Mouse (Mus musculus) embryonic fibroblast, embryonic 13.5 days (primary cell): Measurements from ENCODE around the gene Cry2. TPM values are rescaled to one million over a fixed set of nuclear protein-coding genes. Genes with fewer than 3 reads are reported as not detected.

ENCODE experiments used
- H3K27ac ChIP-seq: 2 replicates; pipeline ENCODE4 v1.5.1; 2012; ENCODE audit warnings: low read length, control low read depth, inconsistent platforms; ENCODE audit not compliant: insufficient read depth
- H3K4me1 ChIP-seq: 2 replicates; pipeline ENCODE4 v1.6.1; 2011; ENCODE audit warnings: low read length; ENCODE audit not compliant: control insufficient read depth, insufficient read depth
- H3K4me3 ChIP-seq: 2 replicates; pipeline ENCODE4 v1.5.1; 2011; ENCODE audit warnings: mild to moderate bottlenecking, control low read depth, low read length; ENCODE audit not compliant: insufficient read depth
- CTCF ChIP-seq: IDR thresholded peaks from 2 replicates; pipeline ENCODE4 v1.5.1; 2011; ENCODE audit warnings: mild to moderate bottlenecking, control low read depth, low read length, moderate library complexity, borderline replicate concordance; ENCODE audit not compliant: insufficient read depth
- POLR2A ChIP-seq: IDR thresholded peaks from 2 replicates; pipeline ENCODE4 v1.6.1; 2011; ENCODE audit warnings: low read depth, mild to moderate bottlenecking, control low read depth, low read length, moderate library complexity
- polyA plus RNA-seq: library from polyadenylated mRNA; stranded (reverse); fragments of >200 nt; gene quantifications from 2 replicates; pipeline ENCODE4 v1.2.4, GENCODE M21; 2011; ENCODE audit warnings: low read depth; ENCODE audit not compliant: missing spikeins, insufficient read length

The Cry2 gene
- polyA plus RNA-seq, 1 experiment = 16.7 TPM

GRCm38 (mm10) chr2:92381901-92382588 is 51.8 kb downstream of the Cry2 start, which contains the start of gene 1700029I15Rik:
Gene 1700029I15Rik, plus strand, starts transcription at chr2:92382538.
- Histone ChIP-seq H3K4me1 (no peaks in the 10 kb centered on the region), H3K27ac (no peak within 1 kb of the TSS), H3K4me3 (no peak within 1 kb of the TSS)
- TF ChIP-seq POLR2A (no peak), CTCF (no peak)

GRCm38 (mm10) chr2:92381161-92381560 is 52.7 kb downstream of the Cry2 start:
- no peak for TF ChIP-seq POLR2A
- no peak for TF ChIP-seq CTCF
- Histone ChIP-seq H3K4me1 (0 out of 2 replicates have a peak, but pooled peaks cover 2% of the 10 kb centered on the region), H3K27ac (no peak overlapping the region), H3K4me3 (no peak overlapping the region)

GRCm38 (mm10) chr2:92380495-92381050 is 53.3 kb downstream of the Cry2 start:
- Histone ChIP-seq H3K4me3 (no peak overlapping the region), H3K27ac (no peak overlapping the region), H3K4me1 (0 out of 2 replicates have a peak, but pooled peaks cover 2% of the 10 kb centered on the region)
- TF ChIP-seq CTCF (no peak), POLR2A (no peak)

DNA sequence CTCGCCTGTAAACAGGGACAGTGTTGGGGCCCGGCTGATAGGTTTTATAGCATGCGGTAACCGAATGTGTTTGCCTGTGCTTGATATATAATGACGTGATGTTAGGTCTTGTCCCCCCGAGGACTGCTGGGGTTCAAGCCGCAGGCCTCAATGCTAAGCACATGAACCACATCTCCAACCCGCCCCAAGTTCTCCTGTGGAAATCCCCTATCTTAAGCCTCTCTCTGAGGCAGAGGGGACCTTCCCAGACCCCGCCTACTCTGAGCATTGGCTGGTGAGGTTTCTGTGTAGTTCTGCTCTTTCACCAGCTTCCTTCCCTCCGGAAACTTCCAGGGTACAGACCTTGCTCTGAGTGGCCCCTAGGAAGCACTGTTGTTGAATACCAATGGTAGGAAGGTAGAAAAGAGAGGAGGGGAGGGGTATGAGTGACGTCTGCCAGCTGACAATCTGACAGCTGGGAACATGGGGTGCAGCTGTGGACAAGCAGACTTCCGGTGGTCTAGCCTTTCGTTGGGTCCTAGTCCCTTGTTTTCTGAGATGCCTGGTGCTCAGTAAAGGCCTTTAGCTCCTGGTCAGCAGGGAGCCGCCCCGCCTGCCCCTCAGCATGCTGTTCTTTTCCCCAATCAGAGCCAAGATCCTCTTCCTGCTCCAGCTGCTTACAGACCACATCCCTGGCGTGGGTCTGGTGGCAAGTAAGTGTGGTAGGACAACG is 53.9 kb downstream of the Cry2 start:
- TF ChIP-seq CTCF (no peak), POLR2A (no peak)
- Histone ChIP-seq H3K27ac (no peak overlapping the region), H3K4me3 (no peak overlapping the region), H3K4me1 (0 out of 2 replicates have a peak, but pooled peaks cover 2% of the 10 kb centered on the region)

DNA sequence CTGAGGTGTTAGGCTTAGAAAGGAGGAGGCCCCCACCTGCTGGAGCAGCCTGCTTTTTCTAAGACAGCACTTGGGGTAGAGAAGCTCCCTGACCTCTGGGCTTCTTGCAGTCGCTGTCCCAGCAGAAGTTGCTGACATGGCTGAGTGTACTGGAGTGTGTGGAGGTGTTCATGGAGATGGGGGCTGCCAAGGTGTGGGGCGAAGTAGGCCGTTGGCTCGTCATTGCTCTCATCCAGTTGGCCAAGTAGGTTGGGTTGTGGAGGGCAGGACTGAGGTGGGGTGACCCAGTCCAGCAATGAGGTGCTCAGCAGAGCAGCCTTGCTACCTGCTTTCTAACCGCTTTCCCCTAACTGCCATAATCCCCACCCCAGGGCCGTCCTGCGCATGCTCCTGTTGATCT is 56.5 kb downstream of the Cry2 start:
- Histone ChIP-seq H3K4me3 (no peak overlapping the region), H3K4me1 (0 out of 2 replicates have a peak, but pooled peaks cover 2% of the 10 kb centered on the region), H3K27ac (no peak overlapping the region)
- no peak for TF ChIP-seq POLR2A

DNA sequence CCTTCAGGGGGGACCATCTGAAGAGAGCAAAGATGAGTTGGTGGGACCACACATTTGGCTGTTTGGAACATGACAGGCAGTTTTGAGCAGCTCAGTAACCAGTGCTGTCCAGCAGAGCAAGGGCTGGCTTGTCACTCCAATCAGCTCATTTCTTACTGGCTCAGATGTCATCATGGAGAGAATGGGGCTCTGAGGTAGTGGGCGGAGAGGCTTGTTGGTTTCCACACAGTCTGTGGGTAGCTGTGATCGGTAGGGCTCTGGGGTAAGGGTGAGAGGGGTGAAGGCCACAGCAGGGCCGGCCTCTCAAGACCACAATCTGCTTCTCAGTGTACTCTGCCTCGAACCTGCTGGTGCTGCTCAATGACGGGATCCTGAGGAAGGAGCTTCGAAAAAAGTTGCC is 57.5 kb downstream of the Cry2 start:
- Histone ChIP-seq H3K27ac (no peak overlapping the region), H3K4me3 (peak overlapping the region; percentile 84), H3K4me1 (0 out of 2 replicates have a peak, but pooled peaks cover 2% of the 10 kb centered on the region)
- TF ChIP-seq POLR2A = no peak
- no peak for TF ChIP-seq CTCF

DNA sequence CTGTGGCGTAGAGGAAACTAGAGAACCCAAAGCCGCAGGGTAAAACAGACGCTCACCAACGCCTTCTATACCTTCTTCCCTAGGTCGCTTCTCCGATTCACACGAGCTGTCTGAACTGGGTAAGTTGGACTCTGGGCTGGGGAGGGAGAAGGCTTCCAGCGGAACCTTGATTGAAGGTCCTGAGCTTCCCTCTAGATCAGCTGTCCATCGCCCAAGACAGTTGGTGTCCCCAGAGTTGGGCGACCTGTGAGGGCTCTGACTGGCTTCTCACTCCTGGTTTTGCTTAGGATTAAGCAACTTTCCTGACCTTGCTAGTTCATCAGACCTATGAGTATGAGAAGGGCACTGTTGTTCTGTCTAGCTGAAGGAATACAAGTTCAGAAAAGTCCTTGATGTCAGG is 58.1 kb downstream of the Cry2 start:
- H3K4me3 ChIP-seq = peak overlapping the region; percentile 84
- TF ChIP-seq CTCF (no peak), POLR2A (no peak)
- H3K4me1 ChIP-seq = 0 out of 2 replicates have a peak, but pooled peaks cover 2% of the 10 kb centered on the region
- no peak overlapping the region for H3K27ac ChIP-seq

- H3K27ac ChIP-seq = peak overlapping the region; percentile 44
- H3K4me3 ChIP-seq = peak overlapping the region; percentile 84
- H3K4me1 ChIP-seq = 0 out of 2 replicates have a peak, but pooled peaks cover 2% of the 10 kb centered on the region
- TF ChIP-seq POLR2A = peak; percentile 84
- TF ChIP-seq CTCF = no peak
Measured at GRCm38 (mm10) chr2:92375099-92375623, 58.7 kb downstream of the Cry2 start.

DNA sequence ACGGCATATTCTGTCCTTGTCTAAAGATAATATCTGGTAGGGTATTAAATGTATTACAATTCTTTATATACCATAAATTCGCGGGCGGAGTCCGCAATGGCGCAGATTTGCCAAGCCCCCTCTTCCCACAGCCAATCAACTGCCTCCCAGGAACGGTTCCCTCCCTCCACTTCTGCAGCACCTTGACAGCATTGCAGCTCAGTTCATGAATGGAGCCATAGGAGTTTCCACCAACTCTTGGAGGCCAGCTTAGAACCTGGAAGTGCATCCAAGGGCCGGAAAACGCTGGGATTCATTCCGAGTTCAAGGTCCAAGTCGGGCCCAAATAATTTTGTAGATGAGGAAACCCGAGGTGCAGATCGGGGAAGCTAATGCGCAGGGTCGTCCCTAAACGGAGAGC is 59.3 kb downstream of the Cry2 start, which contains the start of the genes Pex16 and Large2:
TSS of gene Pex16 (plus strand) at position 163 of the 400 bp plus-strand sequence.
TSS of gene Large2 (minus strand) at position 356 of the 400 bp plus-strand sequence.
- H3K4me1 ChIP-seq = 0 out of 2 replicates have a peak, but pooled peaks cover 2% of the 10 kb centered on the region
- peak within 1 kb of the TSS; percentile 44 for H3K27ac ChIP-seq
- TF ChIP-seq CTCF = no peak
- TF ChIP-seq POLR2A = peak; percentile 66
- peak within 1 kb of the TSS; percentile 84 for H3K4me3 ChIP-seq

GRCm38 (mm10) chr2:92373437-92373813 is 60.4 kb downstream of the Cry2 start:
- no peak overlapping the region for H3K4me3 ChIP-seq
- 0 out of 2 replicates have a peak, but pooled peaks cover 2% of the 10 kb centered on the region for H3K4me1 ChIP-seq
- TF ChIP-seq POLR2A = no peak
- no peak for TF ChIP-seq CTCF
- no peak overlapping the region for H3K27ac ChIP-seq
